Mouse (Mus musculus) heart, postnatal 10 days (tissue): ENCODE results near the gene Lrrc9. TPM values are rescaled to one million over a fixed set of nuclear protein-coding genes. Genes with fewer than 3 reads are reported as not detected.

Experiments used
- DNase-seq, 2 experiments: peaks; one replicate each; pipeline ENCODE4 v3.0.0; 2021
- intact Hi-C: fragments of 180-260 bp; cut with DNase I; formaldehyde crosslinking; loops from one replicate; pipeline ENCODE4 v1.15.1; 2025
- total RNA-seq, 2 experiments: library from RNA; stranded (reverse); gene quantifications; 2 replicates each; pipeline ENCODE4 v1.2.3; 2021

Lrrc9 gene
- total RNA-seq, 2 experiments from 2014 or later = 0.41 to 0.47 TPM

DNA sequence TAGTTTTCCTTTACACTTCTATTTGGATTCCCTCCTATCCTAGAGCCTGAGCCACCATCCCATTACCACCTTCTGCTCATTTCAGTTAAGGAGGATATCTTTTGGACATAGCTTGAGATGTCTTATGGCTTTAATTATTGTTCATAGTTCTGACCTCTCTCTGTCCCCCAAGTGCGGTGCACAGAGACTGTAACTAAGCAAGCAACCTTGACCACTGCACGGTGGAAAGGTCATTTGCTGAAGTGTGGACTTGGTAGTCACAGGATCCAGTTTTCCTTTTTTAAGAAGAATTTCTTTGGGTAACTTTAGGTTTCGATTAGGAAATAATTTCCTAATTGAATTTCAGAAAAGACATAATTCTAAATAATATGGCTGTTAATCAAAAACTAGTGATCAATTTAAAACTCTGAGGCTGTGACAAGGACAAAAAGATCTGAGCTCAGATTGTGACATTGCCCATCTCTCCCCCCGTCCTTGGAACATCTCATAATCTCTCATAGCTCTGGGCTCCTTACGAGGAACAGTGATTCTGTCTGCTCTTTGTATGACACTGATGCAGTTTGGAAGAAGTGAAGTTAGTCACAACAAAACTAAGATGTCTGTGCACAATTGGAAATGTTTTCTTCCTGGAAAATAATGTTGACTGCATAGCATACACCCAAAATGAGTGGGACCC, 24.3 kb downstream of the Lrrc9 start:
- intact Hi-C loops = loop anchor here (10.0 kb wide), 1 partner anchor 379 kb away; no protein-coding TSS in a partner anchor
- DNase-seq = no peak

DNA sequence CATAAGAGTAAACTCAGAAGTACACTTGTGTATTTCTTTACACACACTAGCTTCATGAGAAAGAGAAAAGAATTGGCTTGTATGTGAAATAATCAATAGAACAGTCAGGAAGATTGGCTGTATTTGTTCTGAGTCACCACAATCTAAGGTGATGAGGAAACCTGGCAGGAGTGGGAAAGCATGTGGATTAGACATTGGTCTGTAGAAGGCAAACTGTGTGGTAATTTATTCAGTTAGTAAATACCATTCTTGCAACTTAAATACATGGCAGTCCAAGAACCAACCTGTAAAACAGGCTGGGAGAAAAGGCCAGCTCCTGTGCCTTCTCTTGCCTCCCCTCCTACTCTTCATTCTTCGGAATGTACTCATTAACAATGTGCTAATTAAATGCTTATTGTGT, 25.6 kb downstream of the Lrrc9 start:
- DNase-seq = no peak
- intact Hi-C loops = loop anchor here (10.0 kb wide), 1 partner anchor 378 kb away; no protein-coding TSS in a partner anchor

DNA sequence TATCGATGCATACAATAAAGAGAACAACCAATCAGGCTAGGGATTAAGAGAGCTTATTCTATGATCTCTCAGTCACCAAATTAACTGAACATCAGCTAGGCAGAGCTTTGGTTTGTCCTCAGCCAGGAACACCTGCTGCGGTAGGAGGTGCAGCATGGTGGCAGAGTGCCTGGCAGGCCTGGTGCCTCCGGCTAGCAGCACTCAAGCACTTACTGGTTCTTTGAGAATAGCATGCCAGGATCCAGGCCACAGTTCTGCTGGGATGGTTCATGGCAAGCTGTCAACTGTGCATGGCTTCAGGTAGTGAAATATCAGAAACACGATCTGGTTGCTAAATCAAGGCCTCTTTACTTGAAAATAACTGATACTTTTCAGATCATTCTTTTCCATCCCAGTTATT, 26.1 kb downstream of the Lrrc9 start:
- DNase-seq = no peak
- intact Hi-C loops = loop anchor here (10.0 kb wide), 1 partner anchor 377 kb away; no protein-coding TSS in a partner anchor

DNA sequence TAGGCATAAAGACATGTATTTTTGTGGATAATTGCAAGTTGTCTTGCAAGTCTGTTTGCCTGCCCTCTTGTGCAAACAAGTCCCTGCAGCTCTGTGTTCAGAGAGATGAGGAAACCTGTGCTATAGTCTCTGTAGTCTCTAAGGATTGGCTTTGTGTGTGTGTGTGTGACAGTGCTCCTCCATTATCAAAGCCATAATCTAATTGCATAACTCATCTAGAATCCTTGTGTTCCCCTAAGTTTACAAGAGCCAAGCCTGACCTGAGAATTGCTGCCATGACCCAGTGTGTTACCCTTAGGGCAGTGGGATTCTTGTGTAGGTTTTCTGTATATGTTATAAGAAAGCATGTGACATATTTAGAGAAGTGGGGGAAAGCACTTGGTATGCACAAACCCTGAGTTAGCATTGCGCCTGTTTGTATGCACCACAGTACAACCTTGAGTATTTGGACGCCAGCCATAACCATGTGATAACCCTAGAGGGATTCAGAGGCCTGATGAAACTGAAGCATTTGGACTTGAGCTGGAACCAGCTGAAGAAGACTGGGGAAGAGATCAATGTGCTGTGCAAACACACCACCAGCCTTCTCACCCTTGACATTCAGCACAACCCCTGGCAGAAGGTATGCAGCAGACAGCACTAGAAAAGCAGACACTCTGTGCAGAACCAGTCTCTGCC, 35.2 kb downstream of the Lrrc9 start:
- DNase-seq = peak; percentile 46 to 49
- intact Hi-C loops = no loop called here

DNA sequence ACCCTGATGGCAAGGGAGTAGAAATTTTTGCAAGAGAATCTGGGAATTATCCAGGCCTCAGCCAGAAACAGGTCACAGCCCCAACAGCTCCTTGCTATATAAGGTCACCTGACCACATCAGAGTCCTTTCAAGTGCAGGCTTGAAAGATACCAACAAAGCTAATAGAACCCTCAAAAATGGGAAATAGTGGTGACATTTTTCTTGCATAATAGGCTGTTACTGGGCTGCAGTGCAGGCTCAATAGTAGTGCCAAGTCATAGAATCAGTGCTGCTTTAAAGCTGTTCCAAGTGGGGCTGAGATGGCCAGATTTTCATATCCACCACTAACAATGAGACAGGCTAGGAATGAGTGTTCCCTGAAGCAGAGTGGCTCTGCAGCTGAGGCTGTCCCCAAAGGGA, 40.6 kb downstream of the Lrrc9 start:
- no peak for DNase-seq
- intact Hi-C loops = no loop called here

DNA sequence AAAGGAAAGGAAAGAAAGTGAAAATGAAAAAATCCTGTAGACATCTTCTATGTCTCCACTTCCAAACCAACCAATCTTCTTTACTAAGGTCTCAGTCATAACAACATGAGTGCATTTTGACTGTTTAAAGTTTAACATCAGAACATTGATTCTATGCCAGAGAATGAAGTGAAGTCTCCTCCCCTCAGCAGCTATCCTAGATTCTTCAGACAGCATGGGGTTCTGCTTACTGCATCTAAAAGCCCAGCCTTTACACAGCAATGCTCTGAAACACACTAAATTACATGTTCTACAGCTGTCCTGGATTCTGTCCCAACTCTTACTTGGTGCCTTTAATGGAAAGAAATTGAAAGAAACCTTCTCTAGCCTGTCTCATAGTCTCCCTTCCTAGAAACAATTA, 43.2 kb downstream of the Lrrc9 start:
- DNase-seq = no peak
- intact Hi-C loops = no loop called here

DNA sequence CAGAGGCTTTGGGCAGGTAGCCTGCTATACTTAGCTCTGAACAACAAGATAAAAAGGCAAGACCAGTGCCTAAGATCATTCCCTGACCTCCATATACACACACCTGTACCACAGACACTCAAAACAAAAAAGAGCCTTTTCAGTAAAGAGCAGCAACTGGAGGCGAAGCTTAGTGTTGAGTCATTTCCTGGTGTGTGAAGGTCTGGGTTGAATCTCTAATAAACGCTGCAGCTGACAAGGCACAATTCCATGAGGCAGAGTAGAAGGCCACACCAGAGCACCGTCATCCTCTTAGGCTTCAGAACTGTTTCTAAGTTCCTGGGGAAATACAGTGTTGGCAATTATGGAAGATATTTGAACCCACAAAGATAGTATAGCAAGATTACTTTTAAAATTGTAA, 45.8 kb downstream of the Lrrc9 start:
- intact Hi-C loops = no loop called here
- DNase-seq = no peak

DNA sequence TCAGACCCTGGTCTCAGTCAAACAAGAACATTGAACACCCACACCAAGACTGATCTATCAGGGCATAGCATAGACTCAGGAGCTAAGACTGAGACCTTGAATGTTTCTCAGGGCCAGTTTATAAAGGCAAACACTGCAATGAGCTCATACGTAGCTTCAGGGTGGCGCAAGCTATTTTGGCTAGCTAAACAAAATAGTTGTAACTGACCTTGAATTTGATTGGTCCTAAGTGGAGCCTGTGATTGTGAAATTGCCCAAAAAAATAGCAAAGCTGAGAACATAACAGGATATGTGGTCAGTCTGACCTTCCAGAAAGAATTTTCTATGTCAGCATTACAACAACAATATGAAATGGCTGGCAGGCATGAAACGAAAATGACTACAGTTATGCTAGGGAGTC, 48.3 kb downstream of the Lrrc9 start:
- peak in 1 of 2 experiments; percentile 15 for DNase-seq
- intact Hi-C loops = no loop called here

DNA sequence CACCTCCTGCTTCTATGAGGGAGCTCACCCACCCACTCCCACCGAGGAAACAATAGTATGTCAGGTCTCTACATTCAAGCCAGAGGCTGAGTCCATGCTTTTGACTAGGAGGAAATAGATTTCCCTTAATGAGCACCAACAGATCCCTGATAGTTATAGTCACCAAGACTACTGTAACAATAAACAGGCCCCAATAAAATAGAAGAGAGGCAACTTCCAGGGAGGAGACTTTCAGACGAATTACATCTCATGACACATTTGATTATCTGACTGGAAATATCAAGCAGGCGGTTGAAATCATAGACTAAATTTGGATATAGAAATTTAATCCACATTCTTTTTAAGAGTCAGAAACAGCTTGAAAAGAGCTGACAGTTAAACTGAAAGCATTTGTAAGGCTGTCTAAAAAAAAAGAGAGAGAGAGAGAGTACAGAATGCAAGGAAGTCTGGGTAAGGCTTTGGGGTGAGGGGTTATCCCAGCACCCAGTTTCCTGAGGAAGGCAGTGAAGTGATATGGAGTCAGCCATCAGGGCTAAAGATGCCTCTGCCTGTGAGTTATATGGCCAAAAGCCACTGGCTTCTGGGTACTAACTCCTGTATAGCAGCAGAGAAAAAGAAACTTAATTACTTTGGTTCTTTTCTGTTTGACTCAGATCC, 49.5 kb downstream of the Lrrc9 start:
- intact Hi-C loops = no loop called here

DNA sequence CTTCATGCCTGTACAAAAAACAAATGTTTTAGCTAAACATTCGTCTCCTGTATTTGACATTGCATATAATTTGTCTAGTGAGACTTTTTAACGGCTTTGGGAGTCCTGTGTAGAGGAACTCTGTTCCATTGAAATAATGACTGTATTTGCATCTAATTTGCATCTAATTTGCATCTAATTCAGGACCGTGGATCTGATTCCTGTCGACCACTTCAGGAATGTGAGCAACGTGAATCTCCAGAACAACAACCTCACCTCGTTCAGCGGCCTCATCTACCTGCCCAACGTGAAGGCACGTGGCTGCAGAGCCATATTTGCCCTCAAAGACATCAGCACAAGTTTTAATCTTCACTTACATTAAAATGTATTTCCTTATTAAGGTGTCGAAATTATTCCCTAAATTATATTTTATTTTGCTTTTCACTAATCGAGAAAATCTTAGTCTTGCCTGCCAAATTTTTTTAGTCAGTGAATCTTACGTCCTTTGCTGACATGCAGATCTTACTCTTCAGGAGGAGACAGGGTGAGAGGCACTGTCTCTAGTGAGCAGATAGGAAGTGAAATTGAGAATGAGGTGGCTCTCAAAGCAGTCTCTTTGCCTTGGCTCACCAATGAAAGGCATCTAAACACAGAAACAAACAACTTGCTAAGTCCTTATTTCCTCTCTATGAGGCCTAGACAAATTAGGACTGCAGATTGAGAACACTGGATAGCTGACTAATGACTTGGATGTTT, 55.4 kb downstream of the Lrrc9 start:
- intact Hi-C loops = no loop called here
- DNase-seq = no peak

More for the DNA sequence above, 49.5 kb downstream of the Lrrc9 start:
- DNase-seq = no peak

DNA sequence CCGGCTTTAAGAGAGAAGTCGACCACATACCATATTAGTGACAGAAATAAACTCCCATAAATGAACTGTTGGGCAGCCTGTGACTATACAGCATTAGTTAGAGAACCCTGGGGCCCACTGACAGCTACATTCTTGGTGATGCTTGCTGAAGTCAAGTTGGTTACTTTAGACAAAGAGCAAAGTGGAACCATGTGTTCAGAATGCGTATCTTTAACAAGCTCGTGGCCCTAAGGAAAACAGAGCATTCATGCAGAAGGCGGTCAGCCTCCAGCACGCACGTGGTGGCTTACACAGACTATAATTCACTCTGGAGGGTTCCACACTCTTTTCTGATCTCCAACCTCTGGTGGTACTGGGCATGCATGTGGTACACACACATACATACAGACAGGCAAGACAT, 67.9 kb downstream of the Lrrc9 start:
- DNase-seq = no peak
- intact Hi-C loops = loop anchor here (10.0 kb wide), 2 partner anchors 335 to 415 kb away; no protein-coding TSS in a partner anchor

DNA sequence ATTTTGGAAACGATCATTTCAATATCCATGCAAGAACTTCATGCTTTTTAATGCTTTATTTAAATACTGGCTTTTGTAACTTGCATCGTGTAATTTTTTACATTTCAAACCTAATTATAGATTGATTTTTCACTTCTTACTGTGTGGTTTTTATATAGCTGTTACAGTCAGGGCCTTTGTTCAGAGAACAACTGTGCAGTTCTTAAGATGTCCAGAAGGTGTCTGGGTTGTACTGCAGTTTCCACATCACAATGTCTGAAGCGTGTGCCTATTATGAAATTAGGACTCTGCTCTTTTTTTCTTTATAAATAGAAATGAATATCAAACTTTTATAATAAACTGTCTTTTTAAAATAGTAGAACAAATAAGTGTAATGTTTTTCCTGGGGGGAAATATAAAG, 73.8 kb downstream of the Lrrc9 start:
- intact Hi-C loops = loop anchor here (2.0 to 10.0 kb wide), 5 partner anchors 53 to 457 kb away; no protein-coding TSS in a partner anchor
- DNase-seq = peak; percentile 38 to 60

DNA sequence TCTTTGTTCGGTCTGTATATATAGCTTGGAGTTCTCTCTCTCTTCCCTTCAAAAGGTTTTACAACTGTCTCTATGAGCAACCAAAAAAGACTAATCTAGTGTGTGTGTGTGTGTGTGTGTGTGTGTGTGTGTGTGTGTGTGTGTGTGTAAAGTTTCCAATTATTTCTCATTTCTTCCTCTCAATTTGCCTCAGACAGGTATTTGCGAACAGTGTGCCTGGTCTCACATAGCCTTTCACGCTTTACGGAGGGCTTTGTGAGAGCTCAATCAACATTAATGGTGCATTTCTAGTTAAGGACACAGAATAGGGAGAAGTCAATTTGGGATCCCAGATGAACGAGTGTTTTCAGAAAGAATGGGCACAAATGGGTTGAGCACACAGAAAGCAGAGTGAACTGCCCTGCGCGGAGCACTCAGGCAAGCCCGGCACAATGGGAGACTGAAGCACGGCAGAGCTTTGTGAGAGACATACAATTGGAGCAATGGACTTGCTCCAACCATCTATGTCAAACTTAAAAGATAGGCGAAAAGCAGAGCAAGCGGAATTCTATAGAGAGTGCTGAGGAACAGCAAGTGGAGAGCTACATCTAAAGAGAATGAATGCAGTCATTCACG, 76.6 kb downstream of the Lrrc9 start:
- no peak for DNase-seq
- intact Hi-C loops = loop anchor here (5.0 to 10.0 kb wide), 4 partner anchors 56 to 454 kb away; no protein-coding TSS in a partner anchor

DNA sequence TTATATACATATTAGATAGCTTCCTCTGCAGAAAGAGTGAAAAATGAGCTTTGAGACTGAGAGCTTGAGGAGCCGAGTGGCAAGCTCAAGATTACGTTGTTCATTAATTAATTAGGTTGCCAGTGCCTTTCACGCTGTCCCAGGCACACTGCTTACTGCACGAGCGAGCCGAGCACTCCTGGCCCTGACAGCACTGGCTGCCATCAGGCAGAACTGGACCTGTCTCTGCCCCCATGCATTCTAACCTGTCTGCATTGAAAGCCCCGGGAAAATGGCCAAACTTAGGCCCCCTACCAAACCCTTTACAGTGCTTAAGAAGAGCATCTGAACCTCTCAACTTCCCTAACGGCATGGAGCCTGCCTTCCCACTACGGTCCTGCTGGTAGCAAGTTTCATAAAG, 77.7 kb downstream of the Lrrc9 start:
- DNase-seq = no peak
- intact Hi-C loops = loop anchor here (5.0 to 10.0 kb wide), 4 partner anchors 57 to 453 kb away; no protein-coding TSS in a partner anchor

DNA sequence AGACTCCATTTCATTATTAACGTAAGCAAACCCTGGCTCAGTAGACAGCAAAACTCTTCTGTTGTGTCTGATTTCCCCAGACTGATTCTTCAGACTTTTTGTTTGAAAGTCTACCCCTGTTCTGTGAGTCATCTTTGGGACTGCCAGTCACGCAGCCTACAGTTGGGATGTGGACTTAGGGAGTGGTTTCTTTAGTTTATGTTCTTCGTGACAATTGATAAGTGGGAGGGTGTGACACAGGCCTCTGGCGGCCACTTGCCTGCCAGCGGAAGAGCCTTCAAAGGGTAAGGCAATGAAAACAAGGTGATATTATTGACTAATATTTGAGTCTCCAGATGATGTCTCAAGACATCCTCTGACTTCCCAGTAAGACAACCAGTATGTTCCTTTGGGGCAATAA, 78.2 kb downstream of the Lrrc9 start:
- intact Hi-C loops = loop anchor here (5.0 to 10.0 kb wide), 4 partner anchors 58 to 452 kb away; no protein-coding TSS in a partner anchor
- DNase-seq = no peak

DNA sequence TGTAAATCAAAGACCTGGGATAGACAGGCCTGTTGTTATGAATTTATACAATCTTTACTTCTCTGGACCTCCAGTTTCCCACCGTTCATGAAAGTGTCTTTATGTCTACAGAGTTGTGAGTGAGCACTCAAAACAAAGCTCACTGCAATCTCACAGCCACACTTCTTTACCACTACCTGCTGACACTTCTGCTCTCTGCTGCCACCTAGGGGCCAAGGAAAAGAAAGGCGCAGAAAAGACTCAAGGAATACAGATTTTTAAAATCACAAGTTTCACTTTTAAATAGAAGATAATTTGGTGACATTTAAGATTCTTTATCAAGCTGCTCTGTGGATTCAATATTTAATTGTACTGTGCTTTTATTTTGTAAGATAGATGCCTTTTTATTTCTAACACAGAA, 79.0 kb downstream of the Lrrc9 start:
- DNase-seq = peak; percentile 58 to 76
- intact Hi-C loops = no loop called here

DNA sequence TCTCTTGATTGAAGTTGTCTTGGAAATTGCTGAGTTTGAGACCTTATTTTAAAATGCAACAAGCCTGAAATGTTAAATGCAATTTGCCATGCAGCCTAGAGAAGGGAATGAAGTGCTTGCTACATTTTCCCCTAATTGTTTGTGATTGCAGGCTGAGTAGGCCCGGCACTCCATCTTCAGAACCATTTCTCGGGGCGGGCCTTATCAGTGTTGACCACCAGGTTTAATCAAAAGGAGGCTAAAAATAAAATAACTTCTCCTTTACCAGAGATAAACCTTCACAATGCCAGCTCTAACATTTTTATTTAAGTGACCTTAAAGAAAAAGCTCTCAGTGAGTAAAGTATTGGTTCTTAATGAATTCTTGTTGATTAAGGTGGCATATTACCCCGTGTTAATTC, 83.9 kb downstream of the Lrrc9 start:
- no peak for DNase-seq
- intact Hi-C loops = no loop called here

DNA sequence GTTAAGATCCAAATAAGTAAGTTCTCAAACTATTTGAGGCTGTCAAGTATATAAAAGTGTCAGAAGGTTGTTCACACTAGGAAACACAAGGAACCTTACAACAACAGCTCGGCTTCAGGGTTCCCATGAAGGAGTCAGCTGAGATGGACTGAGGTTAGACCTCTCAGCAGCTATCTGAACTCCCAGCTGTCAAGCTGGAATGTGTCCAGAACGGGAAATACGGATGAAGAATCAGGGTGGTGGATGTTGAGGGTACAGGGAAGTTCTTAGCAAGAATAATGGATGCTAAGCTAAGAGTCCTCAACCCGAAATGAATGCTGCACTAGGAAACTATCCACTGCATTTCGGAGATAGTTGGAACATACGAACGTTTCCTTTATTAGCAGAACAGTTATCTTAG, 90.6 kb downstream of the Lrrc9 start:
- no peak for DNase-seq
- intact Hi-C loops = no loop called here

DNA sequence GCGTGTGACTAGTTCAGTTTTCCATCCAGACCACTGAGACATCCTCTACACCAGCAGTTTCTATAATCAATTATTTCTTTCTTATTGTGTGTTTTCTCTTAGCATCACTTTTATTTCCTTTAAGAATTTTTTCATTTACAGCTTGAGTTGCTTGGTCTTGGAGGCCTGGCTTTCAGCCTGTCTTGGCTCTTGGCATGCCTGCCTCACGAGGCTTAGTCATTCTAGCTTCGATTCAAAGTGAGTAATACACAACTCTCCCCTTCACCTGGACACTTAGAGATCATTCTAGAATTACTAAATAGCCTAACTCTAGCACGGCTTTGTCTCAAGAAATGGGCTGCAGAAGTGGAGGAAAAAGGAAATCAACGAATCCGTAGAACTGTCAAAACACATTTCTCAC, 92.3 kb downstream of the Lrrc9 start:
- intact Hi-C loops = no loop called here
- DNase-seq = no peak

DNA sequence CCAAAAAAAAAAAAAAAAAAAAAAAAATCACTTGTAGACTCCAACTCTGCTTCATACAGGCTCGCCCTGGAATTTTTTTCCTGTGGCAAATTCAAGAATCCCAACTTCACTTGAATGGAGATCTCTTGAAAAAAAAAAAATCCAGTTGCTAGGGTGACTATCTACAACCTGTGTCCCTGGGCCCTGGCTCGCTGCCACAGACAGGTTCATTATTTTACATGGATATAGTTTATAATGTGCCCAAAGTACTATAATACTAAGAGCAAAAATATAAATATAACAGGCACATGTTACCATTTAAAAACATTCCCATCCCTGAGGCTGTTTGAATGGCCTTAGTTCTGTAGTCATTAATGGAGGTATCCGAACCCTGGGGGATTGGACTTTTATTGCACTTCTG, 93.9 kb downstream of the Lrrc9 start:
- intact Hi-C loops = no loop called here
- DNase-seq = no peak
